In the genomic region with DNA sequence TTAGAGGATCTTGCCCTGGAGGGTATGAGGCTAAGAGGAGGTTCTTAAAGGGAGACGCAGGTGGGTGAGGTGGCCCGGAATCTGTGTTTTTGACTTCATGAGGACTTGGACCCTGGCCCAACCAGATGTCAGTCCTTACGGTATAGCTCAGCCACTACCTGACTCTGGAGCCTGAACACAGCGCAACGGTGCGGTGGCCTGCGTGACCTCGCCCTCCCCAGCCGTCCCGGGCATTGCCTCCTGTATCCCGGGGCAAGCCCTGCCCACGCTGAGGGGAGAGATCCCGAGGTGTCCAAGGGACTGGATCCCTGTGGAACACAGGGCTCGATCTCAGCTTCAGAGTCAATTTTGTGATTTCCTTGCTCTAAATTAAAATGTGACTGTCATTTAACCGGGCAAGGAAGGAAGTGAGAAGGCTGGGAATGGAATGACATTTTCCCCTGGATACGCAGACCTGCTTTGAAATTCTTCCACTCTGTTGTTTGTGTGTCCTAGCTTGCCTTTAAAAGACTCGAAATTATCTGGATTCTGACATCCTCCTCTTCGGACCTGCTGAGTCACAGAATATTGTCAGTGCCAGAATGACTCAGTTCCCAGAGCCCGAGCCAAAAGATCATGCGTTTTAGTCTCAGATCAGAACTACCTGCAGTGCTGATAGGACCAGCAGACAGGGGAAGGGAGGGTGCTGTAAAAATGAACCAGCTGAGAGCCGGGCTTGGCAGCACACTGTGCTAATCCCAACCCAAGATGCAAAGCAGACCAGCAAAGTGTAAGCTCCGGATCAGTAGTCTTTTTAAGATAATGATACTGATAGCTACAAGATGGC, we compare ENCODE assay signal across 8 mouse cellular contexts. TPM values are rescaled to one million over a fixed set of nuclear protein-coding genes. Genes with fewer than 3 reads are reported as not detected.
DNase-seq lines count a peak whose midpoint lies in the region; ATAC-seq lines count a peak whose summit lies in the region.

No protein-coding gene starts in this region.

- WGBS in forebrain, embryonic 16.5 days, result 5% methylated on average over 22 of the region's 22 CpGs
- 10% methylated on average over 22 of the region's 22 CpGs for WGBS in hindbrain, embryonic 11.5 days
- WGBS in limb, embryonic 11.5 days, result 8% methylated on average over 22 of the region's 22 CpGs
- WGBS in midbrain, embryonic 14.5 days, result 6% methylated on average over 22 of the region's 22 CpGs

- no peak; the same call in 1 of the 2 replicates for ATAC-seq in forebrain, embryonic 16.5 days
- ATAC-seq in hindbrain, embryonic 11.5 days (ENCODE audit: low FRiP score), result peak; percentile 73; the same call in 1 of the 2 replicates
- ATAC-seq in limb, embryonic 11.5 days (ENCODE audit: insufficient number of reproducible peaks, low FRiP score, low TSS enrichment, low read depth), result peak; percentile 59; the same call in 1 of the 2 replicates
- no peak; the same call in none of the 2 replicates for ATAC-seq in midbrain, embryonic 14.5 days (ENCODE audit: low FRiP score, low TSS enrichment)
- no peak for ATAC-seq in monocyte, adult 5-6 weeks (replicated peaks; ENCODE audit: insufficient number of reproducible peaks, low FRiP score, low TSS enrichment, poor library complexity, severe bottlenecking)

- no peaks in the 10 kb centered on the region for H3K27me3 ChIP-seq in forebrain, embryonic 16.5 days (replicated peaks; ENCODE audit: control insufficient read depth, insufficient read depth, low read length)
- no peaks in the 10 kb centered on the region for H3K27me3 ChIP-seq in hindbrain, embryonic 11.5 days (ENCODE audit: control insufficient read depth, insufficient read depth, low read length)
- no peaks in the 10 kb centered on the region for H3K27me3 ChIP-seq in limb, embryonic 11.5 days (ENCODE audit: control insufficient read depth, insufficient read depth, low read length)
- H3K27me3 ChIP-seq in midbrain, embryonic 14.5 days (ENCODE audit: control insufficient read depth, insufficient read depth, low read length), result no peaks in the 10 kb centered on the region

- peak overlapping the region; percentile 91 for H3K9ac ChIP-seq in forebrain, embryonic 16.5 days (replicated peaks; ENCODE audit: low read depth, low read length)
- H3K9ac ChIP-seq in hindbrain, embryonic 11.5 days (ENCODE audit: low read depth, low read length), result peak overlapping the region; percentile 76; the same call in 1 of the 2 replicates
- H3K9ac ChIP-seq in limb, embryonic 11.5 days (ENCODE audit: low read length), result peak overlapping the region; percentile 3
- H3K9ac ChIP-seq in midbrain, embryonic 14.5 days (replicated peaks; ENCODE audit: low read length), result peak overlapping the region; percentile 86

- peak overlapping the region; percentile 89 for H3K4me3 ChIP-seq in forebrain, embryonic 16.5 days (replicated peaks; ENCODE audit: low read length)
- H3K4me3 ChIP-seq in hindbrain, embryonic 11.5 days (ENCODE audit: low read depth, low read length), result peak overlapping the region; percentile 95
- peak overlapping the region; percentile 70 for H3K4me3 ChIP-seq in limb, embryonic 11.5 days (ENCODE audit: low read depth, low read length)
- peak overlapping the region; percentile 95 for H3K4me3 ChIP-seq in midbrain, embryonic 14.5 days (replicated peaks; ENCODE audit: low read depth, low read length)

- peak overlapping the region; percentile 84 for H3K27ac ChIP-seq in forebrain, embryonic 16.5 days (ENCODE audit: low read length)
- peak overlapping the region; percentile 85; the same call in 1 of the 2 replicates for H3K27ac ChIP-seq in hindbrain, embryonic 11.5 days (ENCODE audit: low read depth, low read length)
- H3K27ac ChIP-seq in limb, embryonic 11.5 days (replicated peaks; ENCODE audit: low read depth, low read length), result no peak overlapping the region; the same call in 1 of the 2 replicates
- H3K27ac ChIP-seq in midbrain, embryonic 14.5 days (replicated peaks; ENCODE audit: low read depth, low read length), result peak overlapping the region; percentile 87

- no peaks in the 10 kb centered on the region for H3K36me3 ChIP-seq in forebrain, embryonic 16.5 days (ENCODE audit: control insufficient read depth, insufficient read depth)
- H3K36me3 ChIP-seq in hindbrain, embryonic 11.5 days (ENCODE audit: control insufficient read depth, insufficient read depth, low read length), result no peaks in the 10 kb centered on the region
- H3K36me3 ChIP-seq in limb, embryonic 11.5 days (ENCODE audit: control insufficient read depth, insufficient read depth, low read length), result no peaks in the 10 kb centered on the region
- no peaks in the 10 kb centered on the region for H3K36me3 ChIP-seq in midbrain, embryonic 14.5 days (ENCODE audit: control insufficient read depth, insufficient read depth, low read length)

- peaks cover 26% of the 10 kb centered on the region for H3K4me1 ChIP-seq in forebrain, embryonic 16.5 days (replicated peaks; ENCODE audit: control insufficient read depth, insufficient read depth, low read length)
- H3K4me1 ChIP-seq in hindbrain, embryonic 11.5 days (replicated peaks; ENCODE audit: control insufficient read depth, insufficient read depth, low read length), result 0 out of 2 replicates have a peak, but pooled peaks cover 2% of the 10 kb centered on the region
- 0 out of 2 replicates have a peak, but pooled peaks cover 8% of the 10 kb centered on the region for H3K4me1 ChIP-seq in limb, embryonic 11.5 days (ENCODE audit: control insufficient read depth, insufficient read depth, low read length)
- peaks cover 22% of the 10 kb centered on the region for H3K4me1 ChIP-seq in midbrain, embryonic 14.5 days (ENCODE audit: control insufficient read depth, insufficient read depth, low read length)

- no peaks in the 10 kb centered on the region for H3K9me3 ChIP-seq in forebrain, embryonic 16.5 days (ENCODE audit: control insufficient read depth, low read length)
- no peaks in the 10 kb centered on the region for H3K9me3 ChIP-seq in hindbrain, embryonic 11.5 days (ENCODE audit: control insufficient read depth, low read length)
- no peaks in the 10 kb centered on the region for H3K9me3 ChIP-seq in limb, embryonic 11.5 days (ENCODE audit: control insufficient read depth, low read length)
- no peaks in the 10 kb centered on the region for H3K9me3 ChIP-seq in midbrain, embryonic 14.5 days (ENCODE audit: control insufficient read depth, low read length)

- H3K4me2 ChIP-seq in forebrain, embryonic 16.5 days (ENCODE audit: low read length), result peak overlapping the region; percentile 98
- H3K4me2 ChIP-seq in hindbrain, embryonic 11.5 days (replicated peaks; ENCODE audit: low read depth, low read length), result peak overlapping the region; percentile 97
- H3K4me2 ChIP-seq in limb, embryonic 11.5 days (ENCODE audit: low read depth, severe bottlenecking), result peak overlapping the region; percentile 93
- peak overlapping the region; percentile 97 for H3K4me2 ChIP-seq in midbrain, embryonic 14.5 days (ENCODE audit: low read length)

- DNase-seq in thymus, postnatal 0 days (ENCODE audit: low spot score), result peak; percentile 25
- DNase-seq in thymus, postnatal 36 days, result no peak
- DNase-seq in c-Kit-positive CD71-negative TER-119-negative erythroid progenitor cells, embryonic 14.5 days (ENCODE audit: low read depth), result peak; percentile 47
- DNase-seq in hindbrain, embryonic 11.5 days (ENCODE audit: low spot score), result peak; percentile 25
- no peak for DNase-seq in limb, embryonic 11.5 days (ENCODE audit: low spot score)
- DNase-seq in midbrain, embryonic 14.5 days, result peak; percentile 49

RNA-seq across cellular contexts. Expression of a gene that starts 0.9 kb away (rescaled TPM):
- polyA plus RNA-seq in thymus, postnatal 0 days (2015; fragmentation: Nextera tagmentation; extraction: Ambion mirVana), result 14.4 and 14.5 TPM in 2 replicates
- polyA plus RNA-seq in forebrain, embryonic 16.5 days (2015; fragmentation: Nextera tagmentation; extraction: Ambion mirVana), result 14.4 and 18.5 TPM in 2 replicates
- 25.3 and 28.4 TPM in 2 replicates for polyA plus RNA-seq in hindbrain, embryonic 11.5 days (2014; fragmentation: Nextera tagmentation; extraction: Ambion mirVana)
- 29.9 and 34.8 TPM in 2 replicates for polyA plus RNA-seq in limb, embryonic 11.5 days (2014; fragmentation: Nextera tagmentation; extraction: Ambion mirVana)
- 12.4 and 23.8 TPM in 2 replicates for polyA plus RNA-seq in midbrain, embryonic 14.5 days (2014; fragmentation: Nextera tagmentation; extraction: Ambion mirVana)
- total RNA-seq in monocyte, adult 5-6 weeks (2017), result 0.67 to 4.7 TPM (median 1.4 TPM) in 3 replicates

Comparison
In these comparisons a context has a peak if more than half of its experiments do, and no peak if none do; other contexts are left out.
1. DNase-seq: peak in thymus, postnatal 0 days (single experiment), c-Kit-positive CD71-negative TER-119-negative erythroid progenitor cells, embryonic 14.5 days (single experiment), hindbrain, embryonic 11.5 days (single experiment) and midbrain, embryonic 14.5 days (single experiment); none in thymus, postnatal 36 days (0 of 2) and limb, embryonic 11.5 days (single experiment).
2. ATAC-seq: peak in hindbrain, embryonic 11.5 days (single experiment) and limb, embryonic 11.5 days (single experiment); none in forebrain, embryonic 16.5 days (single experiment), midbrain, embryonic 14.5 days (single experiment) and monocyte, adult 5-6 weeks (single experiment).
3. H3K9ac ChIP-seq: peak in every context shown above with its lines; median percentile 91 in forebrain, embryonic 16.5 days; 86 in midbrain, embryonic 14.5 days; 76 in hindbrain, embryonic 11.5 days; 3 in limb, embryonic 11.5 days.
4. Peak in every context shown above with its lines, with median percentiles within 50 percentile points of each other: H3K4me2 ChIP-seq and H3K4me3 ChIP-seq.